ENCODE assay signal across 21 mouse cellular contexts in the genomic region with DNA sequence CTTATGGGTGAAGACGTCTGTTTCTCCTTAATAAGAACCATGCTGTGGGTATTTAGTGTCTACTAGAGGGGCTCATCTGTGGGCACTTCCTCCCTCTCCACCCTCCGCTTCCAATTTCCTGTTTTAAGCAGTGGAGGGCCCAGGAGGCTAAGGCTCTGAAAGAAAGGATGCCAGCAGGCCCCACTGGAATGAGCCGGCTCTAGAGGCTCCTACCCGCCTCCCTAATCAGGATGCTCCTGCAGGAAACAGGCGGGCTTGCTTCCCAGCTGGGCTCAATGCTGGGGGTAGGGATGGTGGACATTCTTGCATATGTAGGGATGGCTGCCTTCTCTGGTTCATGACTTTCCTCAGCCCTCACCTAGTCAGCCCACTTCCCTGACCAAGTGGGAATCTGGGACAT. TPM values are rescaled to one million over a fixed set of nuclear protein-coding genes. Genes with fewer than 3 reads are reported as not detected.
DNase-seq lines count a peak whose midpoint lies in the region; ATAC-seq and TF ChIP-seq lines count a peak whose summit lies in the region.
"Had no signal": no experiment of that assay in that cellular context is flagged by ENCODE, and none has a peak within 500 bp of the region (broad histone marks: within the 10 kb centered on the region; RNA-seq: fewer than 3 reads in every experiment).

No protein-coding gene starts in this region.

- H3K27ac ChIP-seq in heart, postnatal 0 days (ENCODE audit: low read depth), result no peak overlapping the region
- H3K27ac ChIP-seq in heart, embryonic 11.5 days (ENCODE audit: low read depth, low read length), result no peak overlapping the region
- H3K27ac ChIP-seq in kidney, postnatal 0 days, result no peak overlapping the region
- peak overlapping the region; percentile 88 for H3K27ac ChIP-seq in embryonic facial prominence, embryonic 12.5 days
- H3K27ac ChIP-seq in limb, embryonic 10.5 days, result 0 out of 2 replicates have a peak overlapping the region, but pooled peaks have one; percentile 2
- H3K27ac ChIP-seq: forebrain, embryonic 12.5 days; liver, embryonic 13.5 days; lung, embryonic 15.5 days; neural tube, embryonic 15.5 days had no signal

- H3K9me3 ChIP-seq in heart, postnatal 0 days (replicated peaks; ENCODE audit: control insufficient read depth, low read length), result no peaks in the 10 kb centered on the region
- H3K9me3 ChIP-seq in heart, embryonic 11.5 days (replicated peaks; ENCODE audit: control insufficient read depth, low read length), result no peaks in the 10 kb centered on the region
- H3K9me3 ChIP-seq in kidney, postnatal 0 days (replicated peaks; ENCODE audit: low read length), result no peaks in the 10 kb centered on the region
- H3K9me3 ChIP-seq in embryonic facial prominence, embryonic 12.5 days, result no peaks in the 10 kb centered on the region
- no peaks in the 10 kb centered on the region for H3K9me3 ChIP-seq in limb, embryonic 10.5 days (replicated peaks)
- H3K9me3 ChIP-seq: forebrain, embryonic 12.5 days; liver, embryonic 13.5 days; lung, embryonic 15.5 days; neural tube, embryonic 15.5 days had no signal

- H3K36me3 ChIP-seq in heart, postnatal 0 days (replicated peaks; ENCODE audit: control insufficient read depth, insufficient read depth, low read length), result peaks cover 21% of the 10 kb centered on the region
- H3K36me3 ChIP-seq in heart, embryonic 11.5 days (ENCODE audit: control insufficient read depth, insufficient read depth, low read length), result peaks cover 21% of the 10 kb centered on the region
- H3K36me3 ChIP-seq in kidney, postnatal 0 days (ENCODE audit: insufficient read depth, low read length), result peaks cover 25% of the 10 kb centered on the region
- H3K36me3 ChIP-seq in embryonic facial prominence, embryonic 12.5 days, result peaks cover 29% of the 10 kb centered on the region
- peaks cover 41% of the 10 kb centered on the region for H3K36me3 ChIP-seq in limb, embryonic 10.5 days

- no peak for TF ChIP-seq CTCF in heart, postnatal 0 days (IDR thresholded peaks at IDR 0.05; ENCODE audit: low read depth)
- TF ChIP-seq CTCF in kidney, postnatal 0 days (IDR thresholded peaks at IDR 0.05; ENCODE audit: low read depth), result no peak

- H3K27me3 ChIP-seq in heart, postnatal 0 days (ENCODE audit: control insufficient read depth, insufficient read depth, low read length), result 0 out of 2 replicates have a peak, but pooled peaks cover 10% of the 10 kb centered on the region
- H3K27me3 ChIP-seq in heart, embryonic 11.5 days (ENCODE audit: control insufficient read depth, insufficient read depth, low read length), result 0 out of 2 replicates have a peak, but pooled peaks cover 3% of the 10 kb centered on the region
- no peaks in the 10 kb centered on the region for H3K27me3 ChIP-seq in kidney, postnatal 0 days (ENCODE audit: insufficient read depth, low read length)
- H3K27me3 ChIP-seq in embryonic facial prominence, embryonic 12.5 days, result no peaks in the 10 kb centered on the region
- H3K27me3 ChIP-seq in limb, embryonic 10.5 days (ENCODE audit: low read depth, poor library complexity, severe bottlenecking), result peaks cover 8% of the 10 kb centered on the region; the same call in 1 of the 2 replicates
- H3K27me3 ChIP-seq: lung, embryonic 15.5 days had no signal

- H3K4me3 ChIP-seq in heart, postnatal 0 days (ENCODE audit: low read depth, low read length), result no peak overlapping the region
- no peak overlapping the region for H3K4me3 ChIP-seq in heart, embryonic 11.5 days (ENCODE audit: low read depth, low read length)
- H3K4me3 ChIP-seq in kidney, postnatal 0 days (replicated peaks; ENCODE audit: low read depth, low read length), result no peak overlapping the region
- H3K4me3 ChIP-seq in embryonic facial prominence, embryonic 12.5 days, result no peak overlapping the region
- no peak overlapping the region for H3K4me3 ChIP-seq in limb, embryonic 10.5 days
- H3K4me3 ChIP-seq: forebrain, embryonic 12.5 days; liver, embryonic 13.5 days; lung, embryonic 15.5 days; myocyte; neural tube, embryonic 15.5 days had no signal

- H3K4me2 ChIP-seq in heart, postnatal 0 days (ENCODE audit: low read depth, low read length), result no peak overlapping the region
- H3K4me2 ChIP-seq in heart, embryonic 11.5 days, result no peak overlapping the region
- H3K4me2 ChIP-seq in kidney, postnatal 0 days (ENCODE audit: low read length), result no peak overlapping the region
- no peak overlapping the region for H3K4me2 ChIP-seq in embryonic facial prominence, embryonic 12.5 days (replicated peaks)
- H3K4me2 ChIP-seq: forebrain, embryonic 12.5 days; liver, embryonic 13.5 days; lung, embryonic 15.5 days; neural tube, embryonic 15.5 days had no signal

- peak; percentile 27; the same call in 1 of the 2 replicates for ATAC-seq in heart, postnatal 0 days (ENCODE audit: insufficient read depth, low read depth)
- no peak for ATAC-seq in heart, embryonic 11.5 days (replicated peaks; ENCODE audit: insufficient number of reproducible peaks, low FRiP score, low TSS enrichment)
- no peak for ATAC-seq in kidney, postnatal 0 days (replicated peaks; ENCODE audit: low FRiP score, low read depth)
- no peak for ATAC-seq in embryonic facial prominence, embryonic 12.5 days (ENCODE audit: insufficient number of reproducible peaks, insufficient read depth, low FRiP score, low TSS enrichment)

- no peak for DNase-seq in heart, postnatal 0 days (ENCODE audit: low spot score)
- DNase-seq in kidney, postnatal 0 days (ENCODE audit: low spot score), result peak; percentile 24
- DNase-seq in kidney, postnatal 36 days, result no peak
- no peak for DNase-seq in limb, embryonic 10.5 days (ENCODE audit: low spot score)
- DNase-seq in left cerebral cortex, postnatal 25 days (ENCODE audit: low spot score in 2 of 2), result no peak
- no peak for DNase-seq in right cerebral cortex, postnatal 25 days
- DNase-seq: cerebellum, adult 2 months; gastrocnemius, postnatal 10 days; heart, postnatal 10 days; kidney, adult 2 months; layer of hippocampus, postnatal 36 days; liver, embryonic 13.5 days; midbrain, embryonic 14.5 days; spleen, adult 18-20 months; thymus, postnatal 25 days had no signal

- intact Hi-C loops in left cerebral cortex, postnatal 25 days (cut with DNase I), result no loop called here

- 0 out of 2 replicates have a peak, but pooled peaks cover 3% of the 10 kb centered on the region for H3K4me1 ChIP-seq in heart, postnatal 0 days (ENCODE audit: control insufficient read depth, insufficient read depth)
- H3K4me1 ChIP-seq in heart, embryonic 11.5 days (ENCODE audit: control insufficient read depth, insufficient read depth, low read length), result peaks cover 9% of the 10 kb centered on the region
- H3K4me1 ChIP-seq in kidney, postnatal 0 days (replicated peaks; ENCODE audit: insufficient read depth, low read length), result peaks cover 10% of the 10 kb centered on the region; the same call in 1 of the 2 replicates
- H3K4me1 ChIP-seq in embryonic facial prominence, embryonic 12.5 days, result peaks cover 36% of the 10 kb centered on the region
- peaks cover 35% of the 10 kb centered on the region for H3K4me1 ChIP-seq in limb, embryonic 10.5 days

- 33% methylated on average over 5 of the region's 5 CpGs for WGBS in heart, postnatal 0 days
- 32% methylated on average over 5 of the region's 5 CpGs for WGBS in heart, embryonic 11.5 days (ENCODE audit: insufficient replicate concordance)
- WGBS in kidney, postnatal 0 days, result 50% methylated on average over 5 of the region's 5 CpGs
- WGBS in embryonic facial prominence, embryonic 12.5 days, result 21% methylated on average over 5 of the region's 5 CpGs
- 39% methylated on average over 5 of the region's 5 CpGs for WGBS in limb, embryonic 10.5 days

- H3K9ac ChIP-seq in heart, postnatal 0 days (replicated peaks; ENCODE audit: low read depth, low read length), result no peak overlapping the region
- no peak overlapping the region for H3K9ac ChIP-seq in heart, embryonic 11.5 days (ENCODE audit: low read depth, low read length)
- H3K9ac ChIP-seq in kidney, postnatal 0 days (ENCODE audit: low read depth, low read length), result no peak overlapping the region
- 0 out of 2 replicates have a peak overlapping the region, but pooled peaks have one; percentile 12 for H3K9ac ChIP-seq in embryonic facial prominence, embryonic 12.5 days
- H3K9ac ChIP-seq: forebrain, embryonic 12.5 days; liver, embryonic 13.5 days; lung, embryonic 15.5 days; neural tube, embryonic 15.5 days had no signal

- TF ChIP-seq EP300 in heart, postnatal 0 days (IDR thresholded peaks at IDR 0.05; ENCODE audit: low read depth), result no peak

RNA-seq across cellular contexts. Expression of gene Adprhl2, which starts 8.3 kb away (rescaled TPM):
- total RNA-seq in heart, postnatal 0 days (2014; rRNA removed; ENCODE audit: low replicate concordance), result 26.8 and 30.2 TPM in 2 replicates
- polyA plus RNA-seq in heart, postnatal 0 days (2015; fragmentation: Nextera tagmentation; extraction: Ambion mirVana), result 23.2 and 26.1 TPM in 2 replicates
- polyA plus RNA-seq in heart, embryonic 11.5 days (2014; fragmentation: Nextera tagmentation; extraction: Ambion mirVana), result 28.8 and 30.1 TPM in 2 replicates
- polyA plus RNA-seq in kidney, postnatal 0 days (2015; fragmentation: Nextera tagmentation; extraction: Ambion mirVana), result 64.5 and 65.2 TPM in 2 replicates
- 91.0 and 95.2 TPM in 2 replicates for polyA plus RNA-seq in embryonic facial prominence, embryonic 12.5 days (2016; fragmentation: Nextera tagmentation; extraction: Ambion mirVana)
- 95.1 and 97.5 TPM in 2 replicates for polyA plus RNA-seq in limb, embryonic 10.5 days (2016; fragmentation: Nextera tagmentation; extraction: Ambion mirVana)
- 10 to 100 TPM; 23.9 to 27.0 TPM for total RNA-seq in left cerebral cortex, postnatal 25 days (2021)

RNA-seq across cellular contexts. Expression of gene Tekt2, which starts 12.3 kb away (rescaled TPM):
- total RNA-seq in heart, postnatal 0 days (2014; rRNA removed; ENCODE audit: low replicate concordance), result not detected in 2 replicates
- 0.27 and 0.88 TPM in 2 replicates for polyA plus RNA-seq in heart, postnatal 0 days (2015; fragmentation: Nextera tagmentation; extraction: Ambion mirVana)
- polyA plus RNA-seq in heart, embryonic 11.5 days (2014; fragmentation: Nextera tagmentation; extraction: Ambion mirVana), result 0.96 and 1.5 TPM in 2 replicates
- 2.1 TPM in 2 replicates for polyA plus RNA-seq in kidney, postnatal 0 days (2015; fragmentation: Nextera tagmentation; extraction: Ambion mirVana)
- 17.0 and 17.8 TPM in 2 replicates for polyA plus RNA-seq in embryonic facial prominence, embryonic 12.5 days (2016; fragmentation: Nextera tagmentation; extraction: Ambion mirVana)
- 0.35 and 0.98 TPM in 2 replicates for polyA plus RNA-seq in limb, embryonic 10.5 days (2016; fragmentation: Nextera tagmentation; extraction: Ambion mirVana)
- total RNA-seq in left cerebral cortex, postnatal 25 days (2021), result 1 to 10 TPM; 2.1 to 2.5 TPM

RNA-seq across cellular contexts. Expression of gene Col8a2, which starts 26.6 kb away (rescaled TPM):
- total RNA-seq in heart, postnatal 0 days (2014; rRNA removed; ENCODE audit: low replicate concordance), result 3.8 and 4.3 TPM in 2 replicates
- polyA plus RNA-seq in heart, postnatal 0 days (2015; fragmentation: Nextera tagmentation; extraction: Ambion mirVana), result 0.71 and 1.1 TPM in 2 replicates
- polyA plus RNA-seq in heart, embryonic 11.5 days (2014; fragmentation: Nextera tagmentation; extraction: Ambion mirVana), result 2.0 and 3.0 TPM in 2 replicates
- 7.9 and 8.1 TPM in 2 replicates for polyA plus RNA-seq in kidney, postnatal 0 days (2015; fragmentation: Nextera tagmentation; extraction: Ambion mirVana)
- 47.6 and 49.8 TPM in 2 replicates for polyA plus RNA-seq in embryonic facial prominence, embryonic 12.5 days (2016; fragmentation: Nextera tagmentation; extraction: Ambion mirVana)
- polyA plus RNA-seq in limb, embryonic 10.5 days (2016; fragmentation: Nextera tagmentation; extraction: Ambion mirVana), result 0.65 and 1.4 TPM in 2 replicates
- total RNA-seq in left cerebral cortex, postnatal 25 days (2021), result 1 to 10 TPM; 1.1 to 1.7 TPM

RNA-seq across cellular contexts. Expression of gene Trappc3, which starts 51.1 kb away (rescaled TPM):
- 46.4 and 63.1 TPM in 2 replicates for total RNA-seq in heart, postnatal 0 days (2014; rRNA removed; ENCODE audit: low replicate concordance)
- polyA plus RNA-seq in heart, postnatal 0 days (2015; fragmentation: Nextera tagmentation; extraction: Ambion mirVana), result 80.3 and 86.7 TPM in 2 replicates
- 11.0 and 28.0 TPM in 2 replicates for polyA plus RNA-seq in heart, embryonic 11.5 days (2014; fragmentation: Nextera tagmentation; extraction: Ambion mirVana)
- polyA plus RNA-seq in kidney, postnatal 0 days (2015; fragmentation: Nextera tagmentation; extraction: Ambion mirVana), result 115 and 121 TPM in 2 replicates
- 113 and 115 TPM in 2 replicates for polyA plus RNA-seq in embryonic facial prominence, embryonic 12.5 days (2016; fragmentation: Nextera tagmentation; extraction: Ambion mirVana)
- polyA plus RNA-seq in limb, embryonic 10.5 days (2016; fragmentation: Nextera tagmentation; extraction: Ambion mirVana), result 83.1 and 95.3 TPM in 2 replicates
- total RNA-seq in left cerebral cortex, postnatal 25 days (2021), result 10 to 100 TPM; 77.4 to 79.4 TPM

RNA-seq across cellular contexts. Expression of gene Map7d1, which starts 57.1 kb away (rescaled TPM):
- 75.0 and 90.1 TPM in 2 replicates for total RNA-seq in heart, postnatal 0 days (2014; rRNA removed; ENCODE audit: low replicate concordance)
- polyA plus RNA-seq in heart, postnatal 0 days (2015; fragmentation: Nextera tagmentation; extraction: Ambion mirVana), result 35.2 and 37.5 TPM in 2 replicates
- 37.0 and 44.6 TPM in 2 replicates for polyA plus RNA-seq in heart, embryonic 11.5 days (2014; fragmentation: Nextera tagmentation; extraction: Ambion mirVana)
- polyA plus RNA-seq in kidney, postnatal 0 days (2015; fragmentation: Nextera tagmentation; extraction: Ambion mirVana), result 22.4 and 27.3 TPM in 2 replicates
- polyA plus RNA-seq in embryonic facial prominence, embryonic 12.5 days (2016; fragmentation: Nextera tagmentation; extraction: Ambion mirVana), result 95.8 and 102 TPM in 2 replicates
- polyA plus RNA-seq in limb, embryonic 10.5 days (2016; fragmentation: Nextera tagmentation; extraction: Ambion mirVana), result 56.2 and 63.2 TPM in 2 replicates
- total RNA-seq in left cerebral cortex, postnatal 25 days (2021), result 100 to 1,000 TPM; 253 to 255 TPM

Comparison
In these comparisons a context has a peak if more than half of its experiments do, and no peak if none do; other contexts are left out.
1. H3K27ac ChIP-seq: peak in embryonic facial prominence, embryonic 12.5 days (single experiment) and limb, embryonic 10.5 days (single experiment); none in heart, postnatal 0 days (single experiment), heart, embryonic 11.5 days (single experiment) and kidney, postnatal 0 days (single experiment).